Mouse (Mus musculus) heart, adult 8-10 months (tissue): Measurements from ENCODE around the gene Ccl9. TPM values are rescaled to one million over a fixed set of nuclear protein-coding genes. Genes with fewer than 3 reads are reported as not detected.

ENCODE experiments used
- DNase-seq: peaks from one replicate; pipeline ENCODE4 v3.0.0; 2022; ENCODE audit warnings: low spot score
- total RNA-seq, 4 experiments: library from RNA; stranded (reverse); gene quantifications; 2 replicates each; pipeline ENCODE4 v1.2.4; 2022

The Ccl9 gene
- total RNA-seq, 4 experiments from 2014 or later: 4.4 to 9.5 (median 5.6) TPM

DNA sequence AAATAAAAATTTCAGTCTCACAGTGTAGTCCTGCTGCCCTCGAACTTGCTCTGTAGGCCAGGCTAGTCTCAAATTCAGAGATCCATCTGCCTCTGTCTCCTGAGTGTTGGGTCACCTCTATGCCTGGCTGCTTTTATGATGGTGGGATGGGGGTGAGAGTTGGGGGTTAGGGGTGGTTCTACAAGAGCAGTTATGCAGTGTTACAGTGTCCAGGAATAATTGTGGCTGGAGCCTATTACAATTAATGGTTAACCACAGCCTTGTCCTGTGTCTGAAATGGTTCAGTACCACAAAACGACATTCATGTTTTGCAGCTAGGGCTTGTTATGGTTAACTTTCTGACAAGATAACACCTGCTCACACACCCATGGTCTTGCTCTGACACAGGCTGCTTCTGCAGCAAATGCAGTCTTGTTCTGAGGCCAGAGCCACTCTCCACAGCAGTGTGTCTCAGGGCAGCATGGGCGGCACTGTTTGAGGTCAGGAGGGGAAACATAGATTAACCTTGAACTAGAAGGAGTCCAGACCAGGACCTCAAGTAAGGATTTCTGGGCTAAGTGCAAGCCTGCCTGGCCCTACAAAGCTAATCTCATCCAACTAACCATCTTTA lies 39.6 kb downstream of the Ccl9 start:
- no peak for DNase-seq

DNA sequence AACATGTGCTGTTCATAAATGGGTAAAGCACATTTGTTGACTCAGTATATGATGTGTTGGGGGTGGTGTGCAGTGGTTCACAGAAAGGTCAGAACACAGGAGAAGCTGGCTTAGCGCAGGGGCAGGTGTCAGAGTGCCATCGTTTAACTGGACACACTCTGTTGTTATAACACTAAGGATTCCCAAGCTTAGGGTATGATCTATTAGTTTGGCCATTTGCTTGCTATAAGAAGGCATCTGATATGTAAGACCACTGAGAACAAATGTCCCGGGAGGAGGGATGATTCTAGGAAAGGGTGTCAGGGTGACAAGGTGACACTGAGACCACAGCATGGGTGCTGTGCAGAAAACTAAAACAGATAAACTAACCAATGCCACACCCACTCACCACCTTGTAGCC lies 41.6 kb downstream of the Ccl9 start:
- DNase-seq: no peak

DNA sequence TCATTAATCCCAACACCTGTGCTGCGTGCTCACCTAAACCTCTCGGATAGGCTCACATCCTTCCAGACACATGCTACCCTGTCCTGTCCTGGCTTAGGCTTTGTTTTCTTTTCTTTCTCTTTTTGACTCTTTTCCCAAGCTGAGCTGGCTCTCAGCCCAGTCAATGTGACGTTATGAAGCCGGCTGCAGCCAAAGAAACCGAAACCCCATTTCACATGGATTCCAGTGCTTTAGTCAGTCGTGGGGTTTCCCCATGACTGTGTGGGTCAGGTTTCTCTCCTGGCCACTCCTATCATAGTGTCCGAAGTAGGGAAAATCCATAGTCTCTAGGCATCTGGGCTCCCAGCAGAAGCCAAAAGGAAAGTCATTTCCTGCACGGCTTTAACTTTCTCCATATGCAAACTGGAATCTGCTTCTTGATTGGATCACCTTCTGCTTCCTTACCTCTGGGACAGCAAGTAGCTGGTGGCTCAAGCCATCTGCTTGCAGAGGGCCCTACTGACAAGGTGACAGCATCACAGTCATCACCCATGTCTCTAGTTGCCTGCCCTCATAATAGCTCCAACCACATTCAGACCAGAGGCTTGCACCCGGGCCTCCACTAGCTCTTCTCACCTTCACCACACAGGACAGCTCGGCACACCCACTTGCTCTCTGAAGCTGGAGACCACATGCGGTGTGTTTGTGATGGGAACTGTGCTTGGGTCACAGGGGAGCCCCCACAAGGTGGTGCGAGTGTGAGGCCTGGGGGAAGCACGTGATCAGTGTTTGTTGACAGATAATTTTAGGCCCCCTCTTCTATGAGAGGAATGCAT lies 43.6 kb downstream of the Ccl9 start:
- DNase-seq: peak; percentile 86

- no peak for DNase-seq
These were observed 44.3 kb downstream of the Ccl9 start for GRCm38 (mm10) chr11:83534143-83534542.

DNA sequence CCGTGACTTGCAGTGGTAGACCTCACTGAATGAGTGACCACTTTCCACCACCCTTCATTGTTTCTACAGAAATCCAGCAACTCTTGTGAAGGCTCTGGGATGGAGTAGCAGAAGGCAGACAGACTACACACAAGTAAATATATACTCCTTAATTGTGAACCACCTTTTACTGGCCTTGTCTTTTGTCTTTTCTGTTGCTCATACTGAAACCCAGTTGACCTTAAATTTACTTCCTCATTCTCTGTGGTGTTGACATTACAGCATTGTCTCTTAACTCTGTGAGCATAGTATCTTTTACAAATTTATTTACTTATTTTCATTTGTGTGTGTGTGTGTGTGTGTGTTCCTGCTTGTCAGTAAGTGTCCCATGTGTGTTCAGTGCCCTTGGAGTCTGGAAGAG lies 45.2 kb downstream of the Ccl9 start:
- no peak for DNase-seq

- DNase-seq: no peak
These were observed 48.1 kb downstream of the Ccl9 start, which contains the start of gene Ccl5 for GRCm38 (mm10) chr11:83530360-83530759. Gene Ccl5 (minus strand): TSS chr11:83530518.

GRCm38 (mm10) chr11:83529024-83529423 lies 49.4 kb downstream of the Ccl9 start:
- no peak for DNase-seq

Other genes starting within 250 kb of the Ccl9 start
- gene Rasl10b, start 169.5 kb downstream of the Ccl9 start, total RNA-seq: 10 to 100 TPM; 67.6 to 90.2 (median 81.9) TPM
- not detected for gene Gas2l2, start 149.2 kb downstream of the Ccl9 start, total RNA-seq
- not detected for gene 1700020L24Rik, start 141.0 kb downstream of the Ccl9 start, total RNA-seq
- gene Mmp28, start 115.6 kb downstream of the Ccl9 start, total RNA-seq: 1 to 10 TPM; 2.4 to 5.4 (median 3.6) TPM
- 10 to 100 TPM; 35.5 to 42.1 (median 38.4) TPM for gene Taf15, start 105.5 kb downstream of the Ccl9 start, total RNA-seq
- gene Heatr9, start 56.5 kb downstream of the Ccl9 start, total RNA-seq: not detected
- gene Ccl5, start 48.1 kb downstream of the Ccl9 start, total RNA-seq: 1 to 10 TPM in 1 of 4 experiments, under 1 TPM in 1, not detected in 2; 0.76 to 1.1 TPM
- gene Ccl6, start 14.5 kb upstream of the Ccl9 start, total RNA-seq: 10 to 100 TPM in 2 of 4 experiments, 1 to 10 TPM in 2; 5.4 to 24.7 (median 9.6) TPM
- gene Rpl9-ps1, start 67.0 kb upstream of the Ccl9 start, total RNA-seq: not detected
- not detected for gene Ccl3, start 70.7 kb upstream of the Ccl9 start, total RNA-seq
- not detected for gene Ccl4, start 83.9 kb upstream of the Ccl9 start, total RNA-seq
- 1 to 10 TPM; 2.1 to 4.1 (median 3.6) TPM for gene Wfdc17, start 125.4 kb upstream of the Ccl9 start, total RNA-seq
- gene Wfdc18, start 130.4 kb upstream of the Ccl9 start, total RNA-seq: not detected
- gene Wfdc21, start 168.3 kb upstream of the Ccl9 start, total RNA-seq: 1 to 10 TPM in 1 of 4 experiments, not detected in 3; 1.5 TPM
- gene Heatr6, start 175.1 kb upstream of the Ccl9 start, total RNA-seq: 1 to 10 TPM; 5.7 to 7.9 (median 6.6) TPM